Comparison of ENCODE assay signal across 9 mouse cellular contexts in the genomic region with DNA sequence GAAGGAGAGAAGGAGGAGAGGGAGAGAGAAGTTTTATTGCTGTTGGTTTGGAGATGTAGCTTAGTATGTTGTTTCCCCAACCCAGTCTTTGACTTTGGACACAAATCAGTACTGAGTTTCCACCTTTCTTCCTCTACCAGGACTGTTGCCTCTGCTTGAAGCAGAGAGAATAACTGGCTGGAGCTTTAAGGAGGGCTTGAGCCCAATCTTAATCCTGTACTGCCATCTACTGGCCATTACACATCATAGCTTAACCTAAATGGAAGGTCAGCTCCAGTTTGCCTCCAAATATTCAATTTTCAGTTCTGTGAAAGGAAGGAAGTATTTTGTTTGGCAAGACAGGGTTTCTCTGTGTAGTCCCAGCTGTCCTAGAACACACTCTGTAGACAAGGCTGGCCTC. TPM values are rescaled to one million over a fixed set of nuclear protein-coding genes. Genes with fewer than 3 reads are reported as not detected.
DNase-seq lines count a peak whose midpoint lies in the region; ATAC-seq and TF ChIP-seq lines count a peak whose summit lies in the region.
"Had no signal": no experiment of that assay in that cellular context is flagged by ENCODE, and none has a peak within 500 bp of the region (broad histone marks: within the 10 kb centered on the region; RNA-seq: fewer than 3 reads in every experiment).

No protein-coding gene starts in this region.

- 0 out of 2 replicates have a peak, but pooled peaks have one; percentile 29 for ATAC-seq in heart, embryonic 14.5 days (ENCODE audit: insufficient number of reproducible peaks, insufficient read depth, low FRiP score, low read depth)
- 0 out of 2 replicates have a peak, but pooled peaks have one; percentile 32 for ATAC-seq in midbrain, embryonic 12.5 days (ENCODE audit: low FRiP score, low read depth)

- no peak overlapping the region for H3K9ac ChIP-seq in heart, embryonic 14.5 days (ENCODE audit: low read length)
- no peak overlapping the region for H3K9ac ChIP-seq in midbrain, embryonic 12.5 days (replicated peaks)

- TF ChIP-seq CTCF in bone marrow, adult 2 months (IDR thresholded peaks at IDR 0.05; ENCODE audit: control insufficient read depth, insufficient read depth, low read length), result peak; percentile 17; the same call in 1 of the 2 replicates

- no peak for DNase-seq in heart, adult 11 months
- DNase-seq in CD4-positive helper T cell, adult 2 months (ENCODE audit: low read depth, low spot score), result peak; percentile 72
- DNase-seq in hindbrain, embryonic 10.5 days (ENCODE audit: low spot score), result peak; percentile 23
- no peak for DNase-seq in testis, postnatal 10 days (ENCODE audit: low spot score)
- no peak for DNase-seq in urinary bladder, postnatal 36 days (ENCODE audit: low spot score in 2 of 2)

- peaks cover 78% of the 10 kb centered on the region for H3K27me3 ChIP-seq in heart, embryonic 14.5 days (ENCODE audit: control insufficient read depth, insufficient read depth, low read length)
- peaks cover 89% of the 10 kb centered on the region for H3K27me3 ChIP-seq in hindbrain, embryonic 10.5 days (ENCODE audit: insufficient read depth, poor library complexity, severe bottlenecking)
- peaks cover 91% of the 10 kb centered on the region for H3K27me3 ChIP-seq in midbrain, embryonic 12.5 days

- H3K4me2 ChIP-seq in heart, embryonic 14.5 days (ENCODE audit: low read length), result no peak overlapping the region
- no peak overlapping the region for H3K4me2 ChIP-seq in midbrain, embryonic 12.5 days (replicated peaks)

- peaks cover 0 to 3% of the 10 kb centered on the region in 2 experiments; a peak in 2 of 4 replicates for H3K4me1 ChIP-seq in heart, embryonic 14.5 days (ENCODE audit: control insufficient read depth in 2 of 2, insufficient read depth in 2 of 2, low read length in 2 of 2)
- H3K4me1 ChIP-seq in bone marrow, adult 2 months (ENCODE audit: control insufficient read depth, insufficient read depth, low read length), result no peaks in the 10 kb centered on the region; the same call in 1 of the 2 replicates
- H3K4me1 ChIP-seq in hindbrain, embryonic 10.5 days (replicated peaks), result no peaks in the 10 kb centered on the region; the same call in 1 of the 2 replicates
- H3K4me1 ChIP-seq in midbrain, embryonic 12.5 days, result no peaks in the 10 kb centered on the region; the same call in 1 of the 2 replicates

- no peak for TF ChIP-seq POLR2A in bone marrow, adult 2 months (IDR thresholded peaks at IDR 0.05; ENCODE audit: borderline replicate concordance, control insufficient read depth, low read depth, low read length)

- no peak overlapping the region for H3K27ac ChIP-seq in heart, embryonic 14.5 days (replicated peaks in 1 of 2; ENCODE audit: control insufficient read depth in 1 of 2, insufficient read depth in 1 of 2, low read depth in 2 of 2, low read length in 2 of 2)
- no peak overlapping the region for H3K27ac ChIP-seq in bone marrow, adult 2 months (ENCODE audit: control insufficient read depth, insufficient read depth, low read depth, low read length, poor library complexity)
- no peak overlapping the region for H3K27ac ChIP-seq in hindbrain, embryonic 10.5 days
- no peak overlapping the region for H3K27ac ChIP-seq in midbrain, embryonic 12.5 days (replicated peaks)
- H3K27ac ChIP-seq: macrophage had no signal

- H3K4me3 ChIP-seq in heart, embryonic 14.5 days (ENCODE audit: control insufficient read depth in 1 of 2, insufficient read depth in 1 of 2, low read depth in 1 of 2, low read length in 2 of 2), result no peak overlapping the region
- no peak overlapping the region for H3K4me3 ChIP-seq in bone marrow, adult 2 months (replicated peaks; ENCODE audit: control insufficient read depth, low read depth, low read length)
- H3K4me3 ChIP-seq in hindbrain, embryonic 10.5 days, result no peak overlapping the region
- H3K4me3 ChIP-seq in midbrain, embryonic 12.5 days, result no peak overlapping the region

- H3K36me3 ChIP-seq in heart, embryonic 14.5 days (ENCODE audit: control insufficient read depth, insufficient read depth, low read length), result no peaks in the 10 kb centered on the region
- no peaks in the 10 kb centered on the region for H3K36me3 ChIP-seq in hindbrain, embryonic 10.5 days
- no peaks in the 10 kb centered on the region for H3K36me3 ChIP-seq in midbrain, embryonic 12.5 days

- no peaks in the 10 kb centered on the region for H3K9me3 ChIP-seq in heart, embryonic 14.5 days (ENCODE audit: control insufficient read depth, low read length)
- H3K9me3 ChIP-seq in hindbrain, embryonic 10.5 days, result no peaks in the 10 kb centered on the region
- H3K9me3 ChIP-seq in midbrain, embryonic 12.5 days, result no peaks in the 10 kb centered on the region

RNA-seq across cellular contexts. Expression of gene Urad, which starts 2.6 kb away (rescaled TPM):
- not detected in 2 replicates for polyA plus RNA-seq in heart, embryonic 14.5 days (2014; fragmentation: Nextera tagmentation; extraction: Ambion mirVana)
- not detected in 2 replicates for polyA plus RNA-seq in bone marrow, adult 2 months (2011; ENCODE audit: insufficient read depth, insufficient read length, low replicate concordance, missing spikeins)
- polyA plus RNA-seq in hindbrain, embryonic 10.5 days (2016; fragmentation: Nextera tagmentation; extraction: Ambion mirVana), result not detected in 2 replicates
- polyA plus RNA-seq in midbrain, embryonic 12.5 days (2016; fragmentation: Nextera tagmentation; extraction: Ambion mirVana), result not detected in 2 replicates
- polyA plus RNA-seq: macrophage had no signal

RNA-seq across cellular contexts. Expression of gene Cdx2, which starts 12.6 kb away (rescaled TPM):
- not detected in 2 replicates for polyA plus RNA-seq in heart, embryonic 14.5 days (2014; fragmentation: Nextera tagmentation; extraction: Ambion mirVana)
- polyA plus RNA-seq in bone marrow, adult 2 months (2011; ENCODE audit: insufficient read depth, insufficient read length, low replicate concordance, missing spikeins), result not detected in 2 replicates
- polyA plus RNA-seq in hindbrain, embryonic 10.5 days (2016; fragmentation: Nextera tagmentation; extraction: Ambion mirVana), result not detected in 2 replicates
- not detected in 2 replicates for polyA plus RNA-seq in midbrain, embryonic 12.5 days (2016; fragmentation: Nextera tagmentation; extraction: Ambion mirVana)
- polyA plus RNA-seq: macrophage had no signal

RNA-seq across cellular contexts. Expression of gene Pdx1, which starts 49.9 kb away (rescaled TPM):
- not detected in 2 replicates for polyA plus RNA-seq in heart, embryonic 14.5 days (2014; fragmentation: Nextera tagmentation; extraction: Ambion mirVana)
- polyA plus RNA-seq in bone marrow, adult 2 months (2011; ENCODE audit: insufficient read depth, insufficient read length, low replicate concordance, missing spikeins), result not detected in 2 replicates
- polyA plus RNA-seq in hindbrain, embryonic 10.5 days (2016; fragmentation: Nextera tagmentation; extraction: Ambion mirVana), result not detected in 2 replicates
- not detected in 2 replicates for polyA plus RNA-seq in midbrain, embryonic 12.5 days (2016; fragmentation: Nextera tagmentation; extraction: Ambion mirVana)
- polyA plus RNA-seq: macrophage had no signal

Comparison
In these comparisons a context has a peak if more than half of its experiments do, and no peak if none do; other contexts are left out.
1. DNase-seq: peak in CD4-positive helper T cell, adult 2 months (single experiment) and hindbrain, embryonic 10.5 days (single experiment); none in heart, adult 11 months (single experiment), testis, postnatal 10 days (single experiment) and urinary bladder, postnatal 36 days (0 of 2).